7 mouse cellular contexts compared by ENCODE assay signal in the genomic region with DNA sequence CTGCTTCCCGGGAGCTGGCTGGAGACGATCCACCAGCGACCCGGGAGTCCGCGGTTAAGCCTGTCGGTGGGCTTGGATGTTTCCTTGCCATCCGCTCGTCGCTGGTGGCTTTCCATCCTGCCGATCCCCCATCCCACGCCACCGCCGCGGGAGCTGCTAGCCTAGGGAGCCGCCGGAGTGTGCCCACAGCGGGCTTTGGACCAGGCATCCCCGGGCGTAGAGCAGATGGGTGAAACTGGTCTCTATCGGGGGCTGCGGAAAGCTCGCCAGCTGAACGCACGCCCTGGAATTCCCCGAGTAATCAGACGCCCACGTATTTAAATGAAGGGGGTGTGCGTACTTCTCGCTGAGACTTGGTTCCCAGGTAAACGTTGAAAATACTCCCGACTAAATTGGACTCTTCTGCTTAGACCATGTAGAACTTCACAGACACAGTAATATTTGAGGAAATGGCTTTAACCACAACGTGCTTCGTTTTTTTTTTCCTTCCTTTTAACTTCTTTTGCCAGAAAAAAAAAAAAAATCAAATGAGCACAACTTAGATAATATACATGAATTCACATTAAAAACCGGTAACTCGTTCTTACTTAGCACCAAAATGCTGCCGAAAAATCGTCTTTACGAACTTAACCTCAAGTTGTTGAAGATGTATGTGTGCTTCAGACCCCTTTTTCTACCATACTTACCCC. TPM values are rescaled to one million over a fixed set of nuclear protein-coding genes. Genes with fewer than 3 reads are reported as not detected.
DNase-seq lines count a peak whose midpoint lies in the region; ATAC-seq and TF ChIP-seq lines count a peak whose summit lies in the region.

No protein-coding gene starts in this region.

- no peaks in the 10 kb centered on the region for H3K9me3 ChIP-seq in hindbrain, embryonic 16.5 days (ENCODE audit: control insufficient read depth, low read length)

- intact Hi-C loops in gastrocnemius, adult 2 months (cut with DNase I): no loop called here

- H3K27me3 ChIP-seq in hindbrain, embryonic 16.5 days (replicated peaks; ENCODE audit: control insufficient read depth, insufficient read depth, low read length): no peaks in the 10 kb centered on the region

- peak overlapping the region; percentile 87 for H3K9ac ChIP-seq in hindbrain, embryonic 16.5 days (ENCODE audit: low read depth, low read length)

- H3K4me3 ChIP-seq in gastrocnemius, adult 2 months: peak overlapping the region; percentile 85
- peak overlapping the region; percentile 96 for H3K4me3 ChIP-seq in hindbrain, embryonic 16.5 days (ENCODE audit: low read length)

- peak; percentile 28 for ATAC-seq in activated CD4-positive, CD25-positive, alpha-beta regulatory T cell, adult 4 months
- ATAC-seq in hindbrain, embryonic 16.5 days: no peak; the same call in 1 of the 2 replicates
- peak; percentile 6 for ATAC-seq in megakaryocyte, adult 5-6 weeks (ENCODE audit: poor library complexity, severe bottlenecking)

- H3K4me2 ChIP-seq in hindbrain, embryonic 16.5 days (ENCODE audit: low read length): peak overlapping the region; percentile 79

- peaks cover 11% of the 10 kb centered on the region for H3K4me1 ChIP-seq in hindbrain, embryonic 16.5 days (ENCODE audit: control insufficient read depth, insufficient read depth, low read depth, low read length)

- TF ChIP-seq CTCF in gastrocnemius, adult 2 months (IDR thresholded peaks at IDR 0.05): no peak

- WGBS in hindbrain, embryonic 16.5 days: 5% methylated on average over 39 of the region's 39 CpGs

- H3K27ac ChIP-seq in gastrocnemius, adult 2 months: peak overlapping the region; percentile 98
- peak overlapping the region; percentile 96 for H3K27ac ChIP-seq in hindbrain, embryonic 16.5 days (ENCODE audit: low read depth, low read length)

- H3K36me3 ChIP-seq in hindbrain, embryonic 16.5 days (ENCODE audit: control insufficient read depth, insufficient read depth, low read length): peaks cover 2% of the 10 kb centered on the region; the same call in 1 of the 2 replicates

- DNase-seq in cerebellum, postnatal 14 days: peak; percentile 69 to 71
- DNase-seq in gastrocnemius, adult 2 months: peak; percentile 64
- peak; percentile 30 to 48 for DNase-seq in left cerebral cortex, adult 9 months (ENCODE audit: low spot score in 2 of 2)
- DNase-seq in right cerebral cortex, postnatal 36 days (ENCODE audit: low spot score in 2 of 2): peak; percentile 33 to 51

RNA-seq across cellular contexts. Expression of a gene that starts 2.2 kb away (rescaled TPM):
- polyA plus RNA-seq in activated CD4-positive, CD25-positive, alpha-beta regulatory T cell, adult 4 months (2017; shearing (Covaris generic)): 10 to 100 TPM; 51.9 to 53.0 TPM
- total RNA-seq in gastrocnemius, adult 2 months (2021): 1 to 10 TPM; 9.6 to 9.8 TPM
- polyA plus RNA-seq in hindbrain, embryonic 16.5 days (2015; fragmentation: Nextera tagmentation; extraction: Ambion mirVana): 33.6 and 33.7 TPM in 2 replicates
- total RNA-seq in megakaryocyte, adult 5-6 weeks (2015): 79.2 and 96.1 TPM in 2 replicates
- total RNA-seq in megakaryocyte, adult 5-6 weeks (2017): 69.0 and 80.6 TPM in 2 replicates

RNA-seq across cellular contexts. Expression of a gene that starts 13.0 kb away (rescaled TPM):
- polyA plus RNA-seq in activated CD4-positive, CD25-positive, alpha-beta regulatory T cell, adult 4 months (2017; shearing (Covaris generic)): 10 to 100 TPM; 14.2 to 21.6 TPM
- total RNA-seq in gastrocnemius, adult 2 months (2021): 10 to 100 TPM; 18.2 to 19.6 TPM
- 74.9 and 88.9 TPM in 2 replicates for polyA plus RNA-seq in hindbrain, embryonic 16.5 days (2015; fragmentation: Nextera tagmentation; extraction: Ambion mirVana)
- total RNA-seq in megakaryocyte, adult 5-6 weeks (2015): 33.0 and 47.7 TPM in 2 replicates
- 14.4 and 15.8 TPM in 2 replicates for total RNA-seq in megakaryocyte, adult 5-6 weeks (2017)

Comparison
In these comparisons a context has a peak if more than half of its experiments do, and no peak if none do; other contexts are left out.
1. RNA of a gene that starts 2.2 kb away (total RNA-seq): 69.0 to 96.1 TPM in megakaryocyte, adult 5-6 weeks; 9.6 to 9.8 TPM in gastrocnemius, adult 2 months; every median in the first group is over 4 times any median in the second.
2. Peak in every context shown above with its lines, with median percentiles within 50 percentile points of each other: DNase-seq.